Mouse (Mus musculus) lung, adult 2 months (tissue): ENCODE results near the gene Vps51. TPM values are rescaled to one million over a fixed set of nuclear protein-coding genes. Genes with fewer than 3 reads are reported as not detected.
"Not testable (repeated sequence)": the region's sequence is repeated elsewhere in the genome, so short reads cannot be mapped to it uniquely, and the experiment has no call there.

ENCODE experiments used
- DNase-seq: peaks from one replicate; pipeline ENCODE4 v3.0.0; 2022
- H3K4me1 ChIP-seq: fragments of 200-500 bp; 2 replicates; pipeline ENCODE4 v1.6.1; 2011; ENCODE audit warnings: low read length; ENCODE audit not compliant: control insufficient read depth, insufficient read depth
- H3K4me3 ChIP-seq: fragments of 200-500 bp; replicated peaks from 2 replicates; pipeline ENCODE3; 2011; ENCODE audit warnings: low read depth, mild to moderate bottlenecking, control low read depth, low read length; ENCODE audit errors: extremely low read depth
- CTCF ChIP-seq: fragments of 200-500 bp; IDR thresholded peaks from 2 replicates; pipeline ENCODE4 v1.5.1; 2011; ENCODE audit warnings: mild to moderate bottlenecking, low read length, control low read depth; ENCODE audit not compliant: insufficient read depth
- POLR2A ChIP-seq: fragments of 200-500 bp; IDR thresholded peaks from 2 replicates; pipeline ENCODE4 v1.6.1; 2011; ENCODE audit warnings: low read depth, mild to moderate bottlenecking, control low read depth, low read length, borderline replicate concordance; ENCODE audit errors: extremely low read depth
- WGBS: fragments of 180-500 bp; shearing (Covaris S2); methylation state at CpG from one replicate; pipeline ENCODE4 v1.1.7; 2018; 5-methylcytosine and 5-hydroxymethylcytosine counted together
- polyA plus RNA-seq: library from polyadenylated mRNA; depleted of rRNA; stranded (reverse); fragments of >200 nt; gene quantifications from 2 replicates; pipeline ENCODE4 v1.2.3, GENCODE M21; 2012

Gene Vps51
- polyA plus RNA-seq, 1 experiment = 81.7 TPM

GRCm38 (mm10) chr19:6056696-6057095, 20.3 kb downstream of the Vps51 start:
- Histone ChIP-seq H3K4me1 (peaks cover 11% of the 10 kb centered on the region), H3K4me3 (no peak overlapping the region)
- 39% methylated on average over 4 of the region's 4 CpGs for WGBS
- no peak for DNase-seq
- TF ChIP-seq POLR2A (no peak), CTCF (no peak)

GRCm38 (mm10) chr19:6054296-6054695, 22.7 kb downstream of the Vps51 start:
- H3K4me1 ChIP-seq = peaks cover 10% of the 10 kb centered on the region
- no peak overlapping the region for H3K4me3 ChIP-seq
- no peak for DNase-seq
- no peak for TF ChIP-seq POLR2A
- WGBS = 62% methylated on average over 5 of the region's 5 CpGs

GRCm38 (mm10) chr19:6052516-6052915, 24.5 kb downstream of the Vps51 start:
- TF ChIP-seq POLR2A (no peak), CTCF (no peak)
- no peak for DNase-seq
- 79% methylated on average over 7 of the region's 7 CpGs for WGBS
- Histone ChIP-seq H3K4me1 (peaks cover 8% of the 10 kb centered on the region), H3K4me3 (no peak overlapping the region)

GRCm38 (mm10) chr19:6048681-6049410, 28.2 kb downstream of the Vps51 start:
- no peak overlapping the region for H3K4me3 ChIP-seq
- DNase-seq = no peak
- H3K4me1 ChIP-seq = peaks cover 4% of the 10 kb centered on the region
- WGBS = 73% methylated on average over 11 of the region's 11 CpGs
- TF ChIP-seq POLR2A = no peak
- no peak for TF ChIP-seq CTCF

- 77% methylated on average over 8 of the region's 8 CpGs for WGBS
These were observed 29.2 kb downstream of the Vps51 start for GRCm38 (mm10) chr19:6047899-6048166.

GRCm38 (mm10) chr19:6047154-6047898, 29.7 kb downstream of the Vps51 start:
- TF ChIP-seq POLR2A (no peak), CTCF (no peak)
- peaks cover 4% of the 10 kb centered on the region for H3K4me1 ChIP-seq
- peak overlapping the region; percentile 100 for H3K4me3 ChIP-seq
- DNase-seq = no peak
- under 1% methylated on average over 44 of the region's 44 CpGs for WGBS

More at GRCm38 (mm10) chr19:6047899-6048166, 29.2 kb downstream of the Vps51 start:
- H3K4me1 ChIP-seq = peaks cover 4% of the 10 kb centered on the region
- DNase-seq = no peak
- TF ChIP-seq CTCF (no peak), POLR2A (no peak)
- H3K4me3 ChIP-seq = peak overlapping the region; percentile 100

GRCm38 (mm10) chr19:6046294-6047153, 30.5 kb downstream of the Vps51 start, which contains the start of gene Syvn1:
Syvn1 (plus strand) TSS chr19:6046576.
- peak; percentile 93 for DNase-seq
- Histone ChIP-seq H3K4me1 (peaks cover 4% of the 10 kb centered on the region), H3K4me3 (peak within 1 kb of the TSS; percentile 100)
- TF ChIP-seq POLR2A (peak; percentile 80), CTCF (no peak)
- WGBS = under 1% methylated on average over 65 of the region's 65 CpGs

GRCm38 (mm10) chr19:6045366-6046293, 31.4 kb downstream of the Vps51 start:
- no peak for DNase-seq
- H3K4me3 ChIP-seq = peak overlapping the region; percentile 100
- TF ChIP-seq CTCF = no peak
- no peak for TF ChIP-seq POLR2A
- WGBS = 10% methylated on average over 20 of the region's 20 CpGs
- peaks cover 4% of the 10 kb centered on the region for H3K4me1 ChIP-seq

- WGBS = 29% methylated on average over 4 of the region's 4 CpGs
- not testable (repeated sequence) for H3K4me1 ChIP-seq, H3K4me3 ChIP-seq, DNase-seq
These were observed 32.9 kb downstream of the Vps51 start for GRCm38 (mm10) chr19:6044102-6044501.
